Mouse (Mus musculus) monocyte, adult 2 months (primary cell): ENCODE results near the gene Olfr297.

Experiments
- DNase-seq, 2 experiments: peaks; one replicate each; pipeline ENCODE4 v3.0.0; 2022; ENCODE audit warnings: low spot score in 2 of 2, low read depth in 1 of 2

Olfr297 gene

DNA sequence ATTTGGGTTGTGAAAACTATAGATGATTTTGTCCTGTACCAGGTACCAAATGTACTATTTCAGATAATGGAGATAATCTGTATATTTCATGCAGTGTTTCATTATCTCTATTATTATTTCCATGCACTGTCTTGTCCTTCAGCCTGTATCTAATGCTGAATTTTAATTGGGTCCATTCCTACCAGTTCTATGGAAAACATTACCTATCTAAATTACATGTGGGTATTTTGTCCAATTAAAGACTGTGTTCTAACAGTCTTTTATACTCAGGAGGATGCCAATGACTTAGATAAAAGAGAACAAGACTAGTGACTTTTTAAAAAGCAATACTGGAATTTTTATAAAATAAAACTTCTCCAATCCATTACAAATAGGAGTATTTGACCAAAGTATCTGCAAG lies at the start of gene Olfr297:
Gene Olfr297, plus strand, starts transcription at position 301 of the 400 bp plus-strand sequence.
- DNase-seq: no peak

- no peak for DNase-seq
These were observed 27.4 kb upstream of the Olfr297 start, which contains the start of gene Olfr298 for GRCm38 (mm10) chr7:86492384-86492783. TSS of gene Olfr298 (minus strand) at chr7:86492484.
